Mouse (Mus musculus): ENCODE measurements around the gene Ncor2.

GRCm38 (mm10) chr5:125125219-125125618 lies 53.8 kb downstream of the Ncor2 start:
- no peak for TF ChIP-seq POLR2A (IDR thresholded peaks at IDR 0.05; ENCODE audit: borderline replicate concordance, control insufficient read depth, low read depth, low read length)
- TF ChIP-seq CTCF (IDR thresholded peaks at IDR 0.05; ENCODE audit: control insufficient read depth, insufficient read depth, low read length), result no peak
